Mouse (Mus musculus) retina, adult 2 months (tissue): ENCODE results near the gene Oaz2.
"Not testable (repeated sequence)": the region's sequence is repeated elsewhere in the genome, so short reads cannot be mapped to it uniquely, and the experiment has no call there.

Source experiments
- DNase-seq: peaks from one replicate; pipeline ENCODE4 v3.0.0-alpha.2; 2012; ENCODE audit warnings: low read depth, low spot score

Oaz2 gene

DNA sequence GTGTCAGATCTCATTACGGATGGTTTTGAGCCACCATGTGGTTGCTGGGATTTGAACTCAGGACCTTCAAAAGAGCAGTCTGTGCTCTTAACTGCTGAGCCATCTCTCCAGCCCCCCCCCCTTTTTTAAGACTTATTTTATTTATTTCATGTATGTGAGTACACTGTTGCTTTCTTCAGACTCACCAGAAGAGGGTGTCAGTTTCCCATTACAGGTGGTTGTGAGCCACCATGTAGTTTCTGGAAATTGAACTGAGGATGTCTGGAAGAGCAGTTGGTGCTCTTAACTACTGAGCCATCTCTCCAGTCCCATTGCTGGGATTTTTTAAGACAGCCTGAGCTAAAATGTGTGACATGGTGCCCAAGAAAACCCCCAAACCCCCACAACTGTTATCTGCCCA is 15.8 kb upstream of the Oaz2 start:
- DNase-seq, result not testable (repeated sequence)

DNA sequence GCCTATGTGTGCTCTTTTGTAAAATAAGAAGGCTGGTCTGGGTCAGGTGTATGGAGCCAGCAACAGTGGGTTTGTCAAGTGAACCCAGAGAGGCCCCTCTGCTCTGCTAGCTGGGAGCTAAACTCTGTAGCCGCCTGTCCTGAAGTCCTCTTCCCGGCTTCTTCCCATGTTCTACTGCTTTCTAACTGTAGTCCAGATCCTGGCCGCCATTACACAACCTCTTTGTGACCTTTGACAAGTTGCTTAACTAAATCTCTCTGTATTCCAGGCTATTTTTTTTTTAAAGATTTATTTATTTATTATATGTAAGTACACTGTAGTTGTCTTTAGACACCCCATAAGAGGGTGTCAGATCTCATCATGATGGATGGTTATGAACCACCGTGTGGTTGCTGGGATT is 14.1 kb upstream of the Oaz2 start:
- no peak for DNase-seq

DNA sequence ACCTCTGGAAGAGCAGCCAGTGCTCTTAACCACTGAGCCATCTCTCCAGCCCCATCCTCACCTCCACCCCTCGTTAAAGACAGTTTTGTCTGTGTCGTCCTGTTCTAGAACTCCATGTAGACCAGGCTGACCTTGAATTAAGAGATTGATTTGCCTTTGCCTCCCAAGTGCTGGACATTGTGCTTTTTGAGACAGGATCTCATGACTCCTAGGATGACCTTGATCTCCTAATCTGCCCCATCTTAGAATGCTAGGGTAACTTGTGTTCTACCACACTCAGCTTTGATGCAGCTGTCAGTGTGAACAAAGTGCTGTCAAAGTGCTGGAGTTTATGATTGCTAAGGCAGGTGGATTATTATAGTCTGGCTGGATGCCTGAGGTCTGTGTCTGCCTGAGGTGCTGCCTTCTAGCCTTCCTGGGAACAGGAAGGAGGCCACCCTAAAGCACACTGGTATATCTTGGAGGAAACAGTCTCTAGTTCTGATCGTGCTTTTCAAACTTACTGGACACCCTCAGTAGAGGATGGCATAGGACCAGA is 13.0 kb upstream of the Oaz2 start:
- no peak for DNase-seq

DNA sequence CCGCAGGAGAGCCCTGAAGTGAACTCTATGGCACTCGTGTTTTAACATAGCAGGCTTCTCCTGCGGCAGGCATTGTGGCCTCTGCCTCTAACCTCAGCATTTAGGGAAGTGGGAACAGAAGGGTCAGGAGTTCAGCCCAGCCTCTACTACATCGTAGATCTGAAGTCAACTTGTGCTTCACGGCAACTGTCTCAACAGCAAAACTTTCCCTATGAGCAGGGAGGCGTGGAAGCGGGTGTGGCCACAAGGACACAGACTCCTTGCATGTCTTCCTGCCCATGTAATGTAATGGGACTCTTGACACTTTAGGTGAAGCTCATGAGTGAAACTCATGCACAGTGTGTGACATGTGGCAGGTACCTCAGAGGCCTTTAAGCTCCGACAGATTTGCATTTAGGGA is 12.3 kb upstream of the Oaz2 start:
- no peak for DNase-seq

DNA sequence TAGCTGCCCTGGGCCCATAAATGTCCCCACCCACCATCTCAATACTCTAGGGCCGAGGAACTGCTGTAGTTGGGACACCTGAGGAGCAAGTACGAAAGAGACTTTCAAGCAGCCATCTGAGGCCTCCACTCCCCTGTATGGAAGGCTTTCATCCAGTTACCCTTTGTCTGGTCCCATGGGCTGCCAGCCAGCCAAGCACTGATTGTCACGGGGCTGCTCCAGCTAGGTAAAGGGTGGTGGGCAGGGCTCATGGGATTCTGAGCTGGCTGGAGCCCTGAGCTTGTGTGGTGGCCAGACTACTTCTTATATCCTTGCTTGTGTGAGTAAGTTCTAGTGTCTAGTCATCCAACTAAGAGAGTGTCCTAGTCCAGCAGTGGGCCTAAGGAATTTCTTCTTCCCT is 10.6 kb upstream of the Oaz2 start:
- no peak for DNase-seq

DNA sequence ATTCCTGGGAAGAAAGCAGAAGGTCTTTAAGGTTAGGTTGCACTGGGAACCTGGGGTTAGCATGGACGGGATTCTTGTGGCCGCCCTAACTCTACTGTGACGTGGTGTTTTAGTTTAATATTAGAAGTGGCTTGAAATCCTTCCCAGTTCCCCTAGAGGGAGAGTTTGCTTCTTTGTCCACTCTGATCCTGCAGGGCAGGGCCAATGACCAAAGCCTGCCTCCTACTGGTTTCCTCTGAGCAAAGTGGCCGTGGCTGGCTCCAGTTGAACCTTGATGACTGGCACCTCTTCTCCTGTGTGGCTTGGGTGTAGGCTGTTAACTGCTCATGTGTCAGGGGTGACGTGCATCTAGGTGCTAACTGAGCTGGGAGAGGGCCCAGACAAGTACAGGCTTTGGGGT is 6.8 kb upstream of the Oaz2 start:
- no peak for DNase-seq

DNA sequence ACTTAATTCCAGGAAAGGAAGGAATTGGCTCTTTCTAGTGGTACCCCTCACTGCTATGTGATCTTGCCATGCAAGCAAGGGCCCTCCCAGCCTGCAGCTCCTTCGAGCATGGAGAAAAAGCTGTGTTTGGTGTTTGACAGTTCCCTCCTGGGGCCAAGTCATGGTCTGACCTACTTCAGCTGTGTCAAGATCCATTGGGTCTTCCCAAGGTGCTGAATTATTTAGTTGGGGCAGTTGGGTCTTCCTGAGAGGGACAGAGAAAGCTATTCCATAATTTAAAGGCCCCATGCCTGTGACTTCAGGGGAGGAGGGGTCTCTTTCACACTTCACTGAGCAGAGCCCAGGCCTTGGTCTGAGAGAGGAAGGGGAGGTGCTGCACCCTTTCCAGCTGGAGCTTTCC is 6.3 kb upstream of the Oaz2 start:
- no peak for DNase-seq

DNA sequence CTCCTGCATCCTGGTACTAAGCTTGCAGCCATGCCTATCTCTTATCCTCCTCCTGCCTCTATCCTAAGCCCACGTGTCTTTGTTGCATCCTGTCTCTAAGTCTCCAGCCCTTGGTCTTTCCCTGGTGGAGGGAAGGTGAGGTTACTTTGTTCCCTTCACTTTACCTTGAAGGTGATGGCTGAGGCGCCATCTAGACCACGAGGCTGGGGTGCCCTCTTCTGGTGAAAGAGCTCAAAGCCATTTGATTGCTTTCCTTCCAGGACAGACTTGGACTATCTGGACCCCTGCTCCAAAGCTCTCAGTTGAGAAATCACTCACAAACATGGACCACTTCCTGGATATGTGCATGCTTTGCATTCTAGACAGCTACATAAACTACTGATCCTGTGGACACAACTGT is 3.6 kb upstream of the Oaz2 start:
- no peak for DNase-seq

DNA sequence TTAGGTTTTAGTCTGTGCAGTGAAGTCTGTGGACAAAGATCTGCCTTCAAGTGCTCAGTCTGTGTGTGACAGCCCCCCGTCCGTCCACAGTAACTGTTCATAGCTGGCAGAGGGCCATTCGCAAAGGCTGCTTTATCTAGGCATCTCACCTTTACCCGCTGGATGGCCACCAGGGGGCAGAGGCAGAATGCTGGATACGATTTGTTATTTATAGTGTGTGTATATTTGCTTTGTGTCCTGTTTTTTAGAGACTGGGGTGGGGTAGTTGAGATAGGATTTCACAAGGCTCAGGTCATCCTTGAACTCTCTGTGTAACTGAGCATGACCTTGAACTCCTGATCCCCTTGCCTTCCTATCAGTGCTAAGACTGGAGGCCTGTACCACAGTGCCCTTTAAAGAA is 1.8 kb upstream of the Oaz2 start:
- peak; percentile 39 for DNase-seq

DNA sequence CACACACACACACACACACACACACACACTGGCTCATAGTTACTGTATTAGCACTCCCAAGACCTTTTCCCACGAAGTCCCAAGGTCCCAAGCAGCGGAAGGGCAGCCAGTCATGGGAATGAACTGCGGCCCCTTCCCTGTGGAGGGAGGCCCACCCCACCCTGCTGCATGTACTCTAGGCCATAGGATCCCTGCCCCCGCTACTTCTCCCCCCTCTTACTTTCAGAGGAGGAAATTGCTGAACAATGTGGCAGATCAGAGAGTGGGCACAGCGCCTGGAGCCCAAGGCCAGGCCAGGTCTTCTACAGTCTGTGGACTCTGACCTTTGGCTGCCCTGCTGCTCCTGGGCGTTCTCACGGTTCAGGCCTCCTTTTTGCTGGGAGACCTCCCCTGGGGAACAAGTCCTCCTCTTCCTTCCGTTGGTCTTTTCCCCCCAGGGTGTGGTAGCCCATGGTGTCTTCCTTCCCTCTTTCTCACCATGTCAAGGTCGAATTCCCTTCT is 3.7 kb downstream of the Oaz2 start:
- no peak for DNase-seq

DNA sequence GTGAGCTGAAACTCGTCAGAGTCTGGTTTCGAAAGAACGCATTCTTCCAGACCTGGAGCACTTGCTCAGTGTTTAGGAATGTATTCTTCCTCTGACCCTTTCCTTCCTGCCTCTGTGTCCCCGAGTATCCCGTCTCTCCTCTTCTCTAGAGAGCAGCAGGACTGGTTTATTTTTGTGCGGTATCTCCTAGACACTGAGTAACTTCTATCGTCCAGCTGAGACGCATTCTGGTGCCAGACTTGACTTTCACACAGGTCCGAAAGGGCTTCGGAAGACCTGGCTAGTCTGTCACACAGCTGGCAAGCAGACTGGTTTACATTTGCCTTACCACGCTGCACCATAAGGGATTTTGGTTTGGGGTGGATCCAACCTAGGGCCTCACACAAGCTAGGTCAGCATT is 5.2 kb downstream of the Oaz2 start:
- DNase-seq, result no peak

DNA sequence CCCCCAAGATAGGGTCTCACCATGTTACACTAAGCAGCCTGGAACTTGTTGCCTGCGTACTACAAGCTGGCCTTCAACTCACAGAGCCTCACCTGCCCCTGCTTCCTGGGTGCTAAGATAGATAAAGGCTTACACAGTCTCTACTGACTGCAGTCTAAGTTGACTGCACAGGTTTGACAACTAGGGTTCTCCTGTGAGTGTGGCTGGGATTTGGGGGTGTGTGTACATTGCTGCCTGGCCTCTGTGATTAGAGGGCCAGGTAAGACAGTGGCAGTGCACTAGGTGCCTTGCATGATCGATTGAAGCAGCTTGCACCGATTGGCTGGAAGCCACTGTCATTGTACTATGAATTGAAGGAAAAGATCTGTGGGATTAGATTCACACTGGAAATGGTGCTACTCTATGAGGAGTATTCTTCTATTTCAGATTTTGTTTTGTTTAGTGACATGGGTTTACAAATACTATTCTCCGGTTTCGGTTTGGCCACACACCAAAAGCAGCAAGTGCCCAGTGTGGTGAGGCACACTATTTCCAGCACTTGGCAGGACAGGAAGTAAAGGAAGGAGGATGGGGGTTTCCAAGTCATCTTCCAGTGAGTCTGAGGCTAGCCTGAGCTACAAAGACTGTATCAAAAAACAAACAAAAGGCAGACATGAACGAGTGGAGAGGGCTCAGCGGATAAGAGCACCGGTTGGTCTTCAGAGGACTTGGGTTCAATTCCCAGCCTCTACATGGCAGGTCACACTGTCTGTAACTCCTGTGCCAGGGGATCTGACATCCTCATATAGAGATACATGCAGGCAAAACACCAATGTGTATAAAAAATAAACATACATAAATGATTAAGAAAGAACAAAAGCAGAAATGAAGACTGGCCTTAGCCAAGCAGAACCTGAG is 7.9 kb downstream of the Oaz2 start:
- no peak for DNase-seq

DNA sequence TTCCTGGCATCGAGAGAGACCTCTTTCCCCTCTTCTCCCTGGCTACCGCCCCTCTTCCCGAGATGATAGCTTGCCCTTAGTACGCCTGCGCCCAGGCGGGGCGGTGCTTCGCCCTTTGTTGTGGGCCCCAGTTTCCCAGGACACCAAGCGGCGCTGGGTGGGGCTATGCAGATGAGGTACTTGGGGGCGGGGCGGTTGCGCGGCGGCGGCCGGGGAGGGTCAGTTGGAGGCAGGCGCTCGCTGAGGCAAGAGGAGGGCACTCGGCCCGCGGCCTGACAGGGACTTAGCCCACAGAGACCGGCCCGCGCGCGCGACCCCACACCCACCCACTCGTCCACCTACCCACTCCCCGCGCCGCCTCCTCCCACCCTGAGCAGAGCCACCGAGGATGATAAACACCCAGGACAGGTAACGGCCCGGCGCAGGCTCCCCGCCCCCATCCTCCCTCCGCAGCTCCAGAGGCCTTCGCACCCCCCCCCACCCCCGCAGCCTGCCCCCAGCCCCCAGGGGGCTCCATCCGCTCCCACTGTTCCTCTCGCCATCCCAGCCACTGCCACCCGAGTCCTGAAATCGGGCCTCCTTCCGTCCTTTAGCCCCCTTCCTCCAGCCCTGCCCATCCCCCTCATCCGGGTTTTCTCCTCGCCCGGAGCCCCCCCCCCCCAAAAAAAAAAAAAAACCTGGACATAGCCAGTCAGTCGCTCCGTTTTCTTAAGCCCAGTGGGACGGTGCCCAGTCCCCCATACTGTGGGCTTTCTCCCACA is 8.7 kb downstream of the Oaz2 start:
- DNase-seq, result peak; percentile 85

DNA sequence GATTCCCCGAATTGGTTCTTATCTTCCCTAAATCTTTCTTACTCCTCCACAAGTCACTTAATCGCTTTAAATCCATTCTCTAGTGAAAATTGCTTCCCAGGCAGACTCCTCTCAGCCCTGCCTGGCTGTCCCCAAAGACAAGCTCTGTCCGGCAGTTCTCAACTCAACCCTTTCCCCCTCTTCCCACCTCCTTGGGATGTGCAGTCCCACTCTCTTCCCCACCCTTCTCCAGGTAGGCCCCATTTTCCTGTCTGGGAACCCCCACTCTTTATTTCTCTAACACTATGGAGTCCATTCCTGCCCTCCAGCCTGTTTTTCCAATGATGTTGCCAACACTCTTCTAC is 9.3 kb downstream of the Oaz2 start:
- DNase-seq, result no peak

DNA sequence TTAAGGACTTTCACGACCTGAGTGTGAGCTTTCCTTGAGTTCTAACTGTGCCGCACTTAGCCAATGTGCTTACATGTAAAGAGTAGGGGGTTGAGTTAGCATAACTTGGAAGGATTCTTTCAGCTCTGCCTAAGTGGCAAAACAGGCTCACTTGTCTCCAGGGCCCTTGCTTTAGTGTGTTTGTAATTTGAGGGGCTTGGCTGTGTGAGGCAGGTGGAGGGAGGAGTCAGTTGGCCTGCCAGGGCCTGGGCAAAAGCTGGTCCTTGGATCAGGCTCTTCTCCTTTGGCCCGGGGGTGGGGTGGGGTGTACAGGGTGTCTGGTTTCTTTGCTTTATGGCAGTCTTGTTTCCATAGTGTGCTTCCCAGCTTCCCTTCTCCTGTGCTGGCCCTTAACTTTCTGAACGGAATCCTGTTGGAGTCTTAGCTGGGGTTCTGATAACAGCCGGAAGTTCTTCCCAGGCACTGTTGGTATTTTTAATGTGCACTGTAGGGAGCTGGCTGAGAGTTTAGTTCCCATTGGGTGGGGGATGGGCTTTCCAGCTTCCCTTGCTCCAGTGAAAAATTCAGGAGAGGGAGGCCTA is 11.5 kb downstream of the Oaz2 start:
- DNase-seq, result no peak

DNA sequence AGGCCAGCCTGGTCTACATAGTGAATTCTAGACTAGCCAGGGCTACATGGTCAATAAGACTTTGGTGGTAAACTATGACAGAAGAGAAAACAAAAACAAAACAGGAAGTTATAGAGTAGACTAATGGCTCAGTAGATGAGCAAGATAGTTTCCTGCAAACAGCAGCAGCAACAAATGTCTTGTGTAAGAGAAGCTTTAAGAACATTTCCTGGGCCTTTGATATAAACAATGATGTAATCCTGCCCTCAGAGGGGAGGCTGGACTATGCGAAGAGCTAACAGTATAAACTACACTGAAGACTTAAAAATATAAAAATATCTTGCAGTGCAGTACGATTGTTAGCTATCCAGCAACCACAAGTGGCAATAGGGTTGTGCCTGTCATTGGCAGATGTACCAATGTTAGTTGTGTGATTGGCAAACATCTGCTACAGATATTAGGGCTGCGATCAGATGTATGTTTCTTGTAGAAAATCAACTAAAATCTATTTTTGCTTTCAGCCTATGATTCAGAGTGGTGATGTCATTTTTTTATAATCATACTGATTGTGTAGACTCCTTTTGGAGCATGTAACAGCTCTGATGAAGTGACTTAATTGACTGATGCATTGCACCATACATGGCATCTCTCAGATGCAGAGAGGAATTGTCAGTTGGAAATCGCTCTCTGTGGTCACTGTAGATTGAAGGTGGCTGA is 13.3 kb downstream of the Oaz2 start:
- DNase-seq, result no peak

DNA sequence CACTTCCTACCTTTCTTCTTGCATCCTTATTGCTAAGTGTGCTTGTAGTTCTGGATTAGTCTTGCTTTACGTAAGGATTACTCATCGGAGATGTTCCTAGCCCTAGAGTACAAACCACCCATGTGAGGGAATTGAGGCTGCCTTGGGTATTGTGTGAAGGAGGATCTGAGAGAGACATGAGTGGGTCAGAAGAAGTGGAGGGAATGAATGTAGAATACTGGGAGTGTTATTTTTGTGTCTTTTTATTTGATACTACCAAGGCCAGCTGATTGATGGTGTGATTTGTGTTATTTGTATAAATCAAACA is 13.8 kb downstream of the Oaz2 start:
- no peak for DNase-seq

DNA sequence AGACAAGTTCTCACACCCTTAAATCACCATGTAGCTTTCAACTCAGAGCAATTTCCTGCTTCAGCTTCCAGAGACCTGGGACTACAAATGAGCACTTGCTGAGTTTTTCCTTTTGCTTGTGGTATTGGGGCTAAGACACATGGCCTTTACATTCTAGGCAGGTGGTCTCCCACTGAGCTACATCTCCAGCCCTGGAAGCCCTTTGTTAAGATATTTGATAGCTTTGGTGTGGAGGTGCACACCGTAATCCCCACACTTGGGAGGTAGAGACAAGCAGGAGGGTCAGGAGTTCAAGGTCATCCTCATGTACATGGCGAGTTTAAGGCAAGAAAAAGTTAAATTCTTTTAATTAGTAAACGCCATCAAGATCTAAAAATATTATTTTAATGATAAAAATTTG is 14.4 kb downstream of the Oaz2 start:
- DNase-seq, result no peak

DNA sequence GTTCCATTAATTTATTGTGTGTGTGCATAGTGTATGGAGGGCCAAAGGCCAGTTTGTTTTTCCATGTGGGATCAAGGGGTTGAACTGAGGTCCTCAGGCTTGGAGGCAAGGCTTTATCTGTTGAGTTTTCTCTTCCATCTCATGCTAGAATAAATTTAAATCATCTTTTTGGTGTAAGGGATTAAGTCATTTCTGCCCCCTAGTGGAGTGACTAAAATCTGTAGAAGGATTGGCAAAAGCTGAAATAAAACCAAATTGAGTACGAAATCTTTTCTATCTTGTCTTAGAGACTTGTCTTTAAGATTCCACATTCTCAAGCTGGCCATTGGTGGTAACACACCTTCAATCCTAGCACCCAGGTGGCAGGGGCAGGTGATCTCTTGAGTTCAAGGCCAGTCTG is 15.2 kb downstream of the Oaz2 start:
- DNase-seq, result no peak

DNA sequence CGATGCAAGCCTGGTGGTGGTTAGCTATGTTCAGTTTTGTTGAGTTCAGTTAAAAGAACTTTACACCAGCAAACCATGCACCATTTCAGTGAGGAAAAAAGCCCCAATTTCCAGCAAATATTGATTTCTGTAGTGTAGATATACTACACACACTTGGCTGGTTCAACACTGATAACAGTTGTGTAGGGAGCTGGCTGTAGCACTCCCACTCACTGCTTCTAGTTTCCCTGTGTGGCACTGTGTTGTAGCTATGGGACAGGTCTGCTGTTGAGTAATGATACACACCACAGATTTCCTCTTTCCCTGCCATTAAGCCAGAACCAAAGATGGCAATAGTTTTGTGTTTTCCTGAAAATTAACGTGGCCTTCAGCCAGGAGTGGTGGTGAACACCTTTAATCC is 16.9 kb downstream of the Oaz2 start:
- DNase-seq, result no peak

DNA sequence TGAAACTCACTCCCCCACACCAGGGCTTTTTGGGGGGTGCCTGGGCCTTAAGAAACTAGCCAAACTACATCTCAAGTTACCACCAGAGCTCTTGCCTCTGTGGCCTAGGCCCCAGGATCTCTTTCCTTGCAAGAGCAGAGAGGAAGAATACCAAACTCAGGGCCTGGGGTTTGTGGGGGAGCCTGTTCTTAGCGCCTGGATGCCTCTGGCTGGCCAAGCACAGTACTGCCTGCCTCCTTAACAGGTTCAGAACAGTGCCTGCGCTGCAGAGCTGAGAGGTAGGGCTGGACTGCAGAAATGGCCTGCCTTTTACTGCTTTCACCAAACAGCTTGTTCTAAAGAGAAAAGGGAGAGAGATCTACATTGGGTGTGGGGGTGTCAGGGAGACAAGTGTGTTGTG is 22.1 kb downstream of the Oaz2 start:
- not testable (repeated sequence) for DNase-seq

DNA sequence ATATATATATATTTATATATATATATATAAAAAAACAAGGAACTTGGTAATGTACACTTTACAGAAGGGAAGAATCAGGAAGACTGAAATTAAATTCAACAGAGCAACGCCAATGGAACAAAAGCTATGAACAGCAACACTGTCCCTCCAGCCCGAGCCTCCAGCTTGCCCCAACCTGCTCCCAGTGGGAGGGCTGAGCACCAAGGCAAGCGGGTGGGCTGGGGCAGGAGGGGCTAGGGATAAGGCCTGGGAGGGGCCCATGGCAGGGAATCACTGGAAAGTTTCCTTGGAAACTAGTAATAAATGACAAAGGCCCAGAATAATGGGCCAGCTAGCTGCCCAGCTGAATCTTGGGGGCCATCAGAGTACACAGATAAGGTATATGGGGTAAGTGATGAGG is 24.7 kb downstream of the Oaz2 start:
- no peak for DNase-seq
